Mouse (Mus musculus) cerebellum, postnatal 25 days (tissue): ENCODE data around the gene Sept10.
A peak's percentile ranks its signal among the peaks of the same experiment; 100 is the strongest.

ENCODE experiments used
- DNase-seq, 2 experiments: peaks; one replicate each; pipeline ENCODE4 v3.0.0; 2021; ENCODE audit warnings: mixed read lengths in 2 of 2

Sept10 gene

DNA sequence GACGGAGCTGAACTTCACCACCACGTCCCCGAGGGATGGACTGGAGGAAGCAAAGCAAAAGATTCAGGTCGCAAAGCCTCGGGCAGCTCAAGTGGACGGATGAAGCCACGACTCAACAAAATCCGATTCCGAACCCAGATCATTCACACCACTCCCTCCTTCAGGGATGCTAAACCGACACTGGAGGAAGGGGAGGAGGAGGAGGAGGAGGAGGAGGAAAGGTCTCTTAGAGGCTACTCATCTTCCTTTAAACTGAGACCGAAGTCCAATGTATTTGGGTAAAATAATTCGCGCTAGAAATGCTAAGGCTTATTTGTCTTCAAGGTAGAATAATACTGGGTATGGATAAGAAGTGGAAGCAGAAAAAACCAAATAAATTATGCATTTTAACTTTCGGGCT lies 1.7 kb upstream of the Sept10 start:
- no peak for DNase-seq

DNA sequence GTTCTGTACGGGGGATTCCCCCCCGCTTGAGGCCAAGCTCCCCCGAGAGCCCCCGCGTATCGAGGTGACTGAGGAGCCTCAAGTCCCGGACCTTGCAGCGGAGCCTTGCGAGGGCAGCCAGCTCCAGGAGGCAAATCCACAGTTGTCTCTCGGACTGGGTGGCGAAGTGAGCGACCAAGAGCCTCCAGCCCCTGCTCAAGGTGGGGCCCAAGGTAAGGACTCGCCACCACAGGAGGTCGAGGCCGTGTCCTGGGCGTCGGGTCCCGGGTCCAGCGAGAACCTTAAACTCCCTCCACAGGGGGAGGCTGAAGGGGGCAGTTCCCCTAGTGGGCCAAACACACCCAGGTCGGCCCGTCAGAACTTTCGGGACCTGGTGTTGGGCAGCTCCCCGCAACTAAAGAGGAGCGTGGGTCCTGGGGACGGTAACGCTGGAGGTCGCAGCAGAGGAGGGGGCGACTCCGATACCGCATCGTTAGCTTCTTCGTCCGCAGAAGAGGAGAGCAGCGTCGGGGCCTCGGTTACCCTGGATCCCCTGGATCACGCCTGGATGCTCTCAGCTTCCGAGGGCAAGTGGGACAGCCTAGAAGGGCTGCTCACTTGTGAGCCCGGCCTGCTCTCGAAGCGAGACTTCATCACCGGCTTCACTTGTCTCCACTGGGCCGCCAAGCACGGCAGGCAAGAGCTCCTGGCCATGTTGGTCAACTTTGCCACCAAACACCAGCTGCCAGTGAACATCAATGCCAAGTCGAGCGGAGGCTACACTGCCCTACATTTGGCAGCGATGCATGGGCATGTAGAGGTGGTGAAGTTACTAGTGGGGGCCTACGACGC lies 839 bp upstream of the Sept10 start:
- DNase-seq = peak; percentile 53 to 61

DNA sequence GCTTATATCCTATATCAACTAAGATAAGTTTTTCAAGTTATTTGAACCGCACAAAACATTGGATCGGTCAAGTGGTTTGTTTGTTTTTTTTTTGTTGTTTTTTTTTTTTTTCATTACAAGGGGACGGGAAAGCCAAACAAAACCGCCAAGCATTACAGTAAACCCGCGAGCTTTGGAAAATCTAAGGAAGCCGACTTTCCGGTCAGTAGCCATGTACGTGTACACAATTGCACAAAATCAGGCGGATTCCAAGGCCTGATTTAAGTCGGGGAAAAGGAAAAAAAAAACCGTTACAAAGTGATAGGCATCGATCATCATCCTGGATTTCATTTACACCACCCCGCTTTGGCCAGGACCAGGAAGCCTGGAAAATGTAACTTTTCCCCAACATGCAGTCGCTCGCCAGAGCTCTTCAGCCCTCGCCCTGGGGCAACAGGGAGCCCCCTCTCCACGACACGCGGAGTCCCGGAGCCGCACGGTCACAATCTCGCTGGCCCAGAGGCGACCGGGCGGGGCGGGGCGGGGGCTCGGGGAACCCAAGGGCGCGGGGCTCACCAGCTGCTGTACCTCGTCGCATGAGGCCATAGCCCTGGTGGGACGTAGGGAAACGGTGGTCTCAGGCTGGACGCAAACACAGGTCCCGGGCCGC lies 699 bp downstream of the Sept10 start:
- no peak for DNase-seq

DNA sequence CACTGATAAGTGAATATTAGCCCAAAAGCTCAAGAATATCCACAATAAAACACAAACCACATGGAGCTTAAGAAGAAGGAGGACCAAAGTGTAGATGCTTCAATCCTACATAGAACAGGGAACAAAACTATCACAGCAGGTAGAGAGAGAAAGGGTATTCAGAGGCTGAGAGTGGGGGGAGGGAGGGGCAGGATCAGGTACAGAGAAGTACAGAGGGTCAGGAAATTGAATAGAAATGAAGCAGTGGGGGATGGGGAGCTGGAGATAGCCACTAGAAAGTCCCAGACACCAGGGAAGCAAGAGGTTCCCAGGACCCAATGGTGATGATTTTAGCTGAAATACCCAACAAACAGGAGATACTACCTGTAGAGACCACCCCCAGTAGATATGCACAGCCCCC lies 21.6 kb downstream of the Sept10 start:
- DNase-seq = no peak

DNA sequence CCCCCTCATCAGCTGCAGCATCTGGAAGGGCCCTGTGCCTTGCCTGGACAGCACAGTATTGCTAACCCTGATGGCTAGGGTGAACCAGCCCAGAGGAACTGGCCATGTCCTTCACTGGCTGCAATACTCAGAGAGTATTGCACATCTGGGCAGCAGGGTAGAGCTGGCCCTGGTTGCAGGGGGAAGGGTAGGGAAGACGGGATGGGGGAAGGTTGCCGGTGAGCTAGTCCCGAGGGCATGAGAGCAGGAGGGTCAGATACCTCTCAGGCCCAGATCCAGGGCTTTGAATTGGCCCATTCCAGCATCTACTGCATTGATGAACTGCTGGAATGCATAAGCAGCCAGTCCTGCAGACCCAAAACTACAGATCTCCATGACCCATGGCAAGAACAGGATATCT lies 24.9 kb downstream of the Sept10 start:
- no peak for DNase-seq

DNA sequence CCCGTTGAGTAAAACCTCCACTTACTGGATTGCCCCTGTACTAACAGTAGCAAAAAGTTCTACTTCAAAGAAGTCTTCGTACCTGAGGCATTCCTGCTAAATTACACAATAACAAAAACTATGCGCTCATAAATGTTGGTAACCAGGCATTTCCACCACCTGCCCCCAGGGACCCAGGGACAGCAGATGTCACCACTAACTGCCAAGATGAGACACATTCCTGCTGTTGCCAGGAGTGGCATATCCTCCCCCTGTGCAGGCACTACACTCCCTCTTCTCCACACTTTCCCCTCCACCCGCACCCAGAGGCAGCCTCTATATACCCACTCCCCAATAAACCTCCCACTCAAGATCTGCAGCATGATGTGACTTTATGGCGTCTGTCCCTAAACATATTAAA lies 26.8 kb downstream of the Sept10 start:
- DNase-seq = no peak

GRCm38 (mm10) chr10:59182306-59182705 lies 39.3 kb downstream of the Sept10 start:
- DNase-seq = no peak

DNA sequence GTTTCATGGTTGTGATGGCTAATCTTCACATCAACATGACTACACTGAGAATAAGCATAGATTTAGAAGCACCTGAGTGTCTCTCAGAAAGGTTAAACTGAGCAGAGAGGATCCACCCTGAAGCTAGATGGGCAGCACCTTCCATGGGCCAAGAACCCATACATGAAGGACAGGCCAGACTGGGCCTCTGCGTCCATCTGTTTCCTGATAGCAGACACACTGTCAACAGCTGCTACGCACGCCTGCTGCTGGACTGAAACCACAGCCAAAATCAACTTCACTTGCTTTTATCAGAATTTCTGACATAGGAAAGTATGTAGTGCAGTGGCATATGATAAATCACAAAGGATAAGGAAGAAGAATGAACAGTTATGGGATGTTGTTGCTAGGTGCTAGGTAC lies 42.0 kb downstream of the Sept10 start:
- no peak for DNase-seq

GRCm38 (mm10) chr10:59172539-59172938 lies 49.1 kb downstream of the Sept10 start:
- no peak for DNase-seq

DNA sequence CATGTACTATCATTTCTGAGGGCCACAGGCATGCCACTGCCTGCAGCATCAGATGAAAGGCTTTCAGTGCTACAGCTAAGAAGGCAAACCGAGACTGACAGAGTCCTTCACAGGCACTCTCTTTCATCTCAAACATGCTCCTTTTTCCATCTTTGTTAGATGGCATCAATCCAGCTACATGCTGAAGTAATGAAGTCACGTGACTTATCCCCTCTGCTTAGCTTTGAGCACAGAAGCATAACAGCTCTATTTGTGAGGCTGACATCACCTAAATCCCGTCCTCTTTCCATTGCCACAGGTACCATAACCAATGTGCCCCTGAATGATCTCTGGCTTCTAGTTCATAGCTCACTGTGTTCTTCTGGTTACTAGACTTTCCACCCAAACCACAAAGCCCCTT lies 50.6 kb downstream of the Sept10 start:
- DNase-seq = no peak

GRCm38 (mm10) chr10:59166104-59166944 lies 55.3 kb downstream of the Sept10 start:
- DNase-seq = peak; percentile 26 to 67

DNA sequence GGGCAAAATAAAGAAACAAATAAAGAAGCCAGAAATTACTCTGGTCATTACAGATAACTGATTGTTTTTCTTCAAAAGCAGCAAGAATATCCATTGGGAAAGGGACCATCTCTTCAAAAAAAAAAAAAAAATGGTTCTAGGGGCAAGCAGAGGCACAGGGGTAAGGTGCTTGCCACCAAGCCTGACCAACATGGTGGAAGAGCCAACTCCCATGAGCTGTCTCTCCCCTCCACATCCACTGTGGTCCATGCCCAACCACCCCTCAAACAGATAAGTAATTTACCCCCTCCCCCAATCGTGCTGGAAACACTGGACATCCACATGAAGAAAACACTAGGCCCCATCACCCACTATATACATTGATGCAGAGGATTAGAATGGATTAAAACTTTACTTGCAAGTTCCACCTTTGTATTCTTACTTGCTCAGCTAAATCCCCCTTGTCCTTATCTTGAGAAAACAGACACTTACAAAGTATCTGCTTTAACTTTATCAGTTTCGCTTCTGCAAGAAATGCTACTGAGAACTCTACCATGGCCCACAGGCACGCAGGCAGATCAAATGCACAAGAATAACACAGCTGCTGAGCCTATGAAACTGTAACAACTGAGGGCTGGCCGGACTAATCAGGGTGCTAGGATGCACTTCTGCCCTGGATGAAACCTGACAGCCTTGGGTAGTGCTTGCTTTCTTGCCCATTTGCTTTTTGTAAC lies 59.3 kb downstream of the Sept10 start:
- no peak for DNase-seq

- DNase-seq = no peak
Measured at GRCm38 (mm10) chr10:59158627-59159026, 63.0 kb downstream of the Sept10 start.

GRCm38 (mm10) chr10:59152544-59153081 lies 69.0 kb downstream of the Sept10 start:
- DNase-seq = no peak

DNA sequence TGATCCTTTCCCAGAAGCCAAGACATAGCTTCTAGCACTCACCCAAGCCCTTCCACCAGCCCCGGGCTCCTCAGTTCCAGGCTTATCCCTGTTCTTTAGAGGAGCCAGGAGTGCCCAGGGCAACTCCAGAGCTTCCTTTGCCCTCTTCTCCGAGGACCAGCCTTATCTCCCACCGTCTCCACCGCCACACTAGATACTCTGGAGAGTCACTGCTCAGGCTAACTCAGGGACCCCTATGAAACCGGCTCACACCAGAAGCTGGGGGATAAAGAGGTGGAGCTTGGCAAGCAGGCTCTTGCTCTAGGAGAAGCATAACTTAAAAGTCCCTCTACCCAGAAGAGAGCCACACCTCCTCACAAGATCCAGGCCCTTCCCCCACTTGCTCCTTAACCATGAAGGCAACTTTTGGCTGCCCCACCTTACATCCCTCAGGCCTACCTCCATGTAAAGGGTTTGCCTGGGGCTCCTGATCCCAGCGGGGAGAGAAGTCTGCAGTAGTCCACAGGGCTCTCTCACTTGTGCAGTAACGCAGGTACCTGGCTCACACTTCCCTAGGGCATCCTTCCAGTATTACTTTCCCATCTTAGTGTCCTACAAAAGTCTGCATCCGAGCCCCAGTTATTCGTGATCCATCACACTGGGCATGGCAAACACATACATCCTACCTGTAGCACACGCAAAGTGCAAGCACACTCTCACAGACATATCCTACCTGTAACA lies 70.5 kb downstream of the Sept10 start:
- no peak for DNase-seq

DNA sequence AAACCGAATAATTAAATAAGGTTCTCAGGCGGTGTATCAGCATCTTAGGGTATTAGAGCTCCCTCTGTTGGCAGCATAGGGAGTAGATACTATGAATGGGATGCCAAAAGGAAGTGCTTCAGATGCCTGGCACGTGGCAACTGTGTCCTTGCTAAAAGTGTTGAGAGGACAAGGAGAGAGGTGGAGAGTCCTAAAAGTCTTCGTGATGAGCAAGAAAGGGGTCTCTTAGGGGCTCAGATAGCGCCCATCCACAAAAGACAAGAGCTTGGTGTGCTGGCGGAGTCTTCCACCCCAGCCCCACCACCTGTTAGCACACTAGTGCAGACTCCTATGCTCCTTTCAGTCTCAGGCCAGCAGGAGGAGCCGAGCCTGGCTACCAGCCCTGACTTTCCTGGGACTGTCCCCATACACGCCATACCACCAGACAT lies 71.7 kb downstream of the Sept10 start:
- DNase-seq = peak; percentile 21 to 48

DNA sequence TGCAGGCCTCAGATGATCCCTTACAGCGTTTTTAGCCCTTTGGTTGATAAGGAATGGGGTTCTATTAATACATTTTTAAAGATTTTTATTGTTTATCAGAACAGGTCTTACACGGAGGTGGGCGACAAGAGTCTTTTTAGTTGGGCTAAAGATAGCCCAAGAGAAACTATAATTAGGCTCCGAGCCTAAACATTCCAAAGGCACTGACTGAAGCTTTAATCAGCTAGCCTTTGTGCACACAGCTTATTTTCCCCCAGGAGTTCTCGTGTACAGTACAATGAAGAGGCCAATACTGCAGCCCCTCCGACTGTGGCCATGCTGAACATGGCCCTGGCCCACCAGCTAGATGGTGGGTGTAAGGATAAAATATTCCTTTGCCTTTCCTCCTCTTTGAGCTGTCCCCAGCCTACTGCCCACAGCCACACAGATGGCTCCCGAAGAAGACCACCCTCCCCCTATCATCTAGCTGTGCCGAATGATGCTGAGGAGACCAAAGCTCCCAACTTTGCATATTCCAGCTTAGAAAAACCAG lies 88.1 kb downstream of the Sept10 start:
- no peak for DNase-seq

GRCm38 (mm10) chr10:59131926-59132628 lies 89.6 kb downstream of the Sept10 start:
- DNase-seq = no peak

GRCm38 (mm10) chr10:59127637-59128036 lies 94.0 kb downstream of the Sept10 start:
- DNase-seq = no peak

- DNase-seq = no peak
Measured at GRCm38 (mm10) chr10:59125497-59125896, 96.2 kb downstream of the Sept10 start.

DNA sequence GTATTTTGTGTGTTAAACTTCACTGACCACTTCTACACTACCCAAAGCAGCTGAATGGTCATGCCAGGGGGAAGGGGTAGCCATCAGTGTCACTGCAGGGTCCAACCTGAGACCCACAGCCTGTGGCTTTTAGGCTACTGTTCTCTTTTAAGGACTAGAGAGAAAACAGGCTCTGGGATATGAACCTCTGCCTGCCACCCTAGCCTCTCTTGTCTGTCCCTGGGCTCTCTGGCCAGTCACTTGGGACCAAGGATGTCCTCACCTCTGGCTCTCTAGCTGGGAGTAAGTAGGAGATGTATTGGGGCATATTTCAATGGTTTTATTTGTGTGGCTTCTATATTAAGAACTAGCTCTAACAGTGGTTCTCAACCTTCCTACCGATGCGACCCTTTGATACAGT lies 101.8 kb downstream of the Sept10 start:
- DNase-seq = no peak
